Mouse (Mus musculus) embryonic facial prominence, embryonic 10.5 days (tissue): Measurements from ENCODE around the gene Olfr578. TPM values are rescaled to one million over a fixed set of nuclear protein-coding genes. Genes with fewer than 3 reads are reported as not detected.

ENCODE experiments used
- DNase-seq: peaks from one replicate; pipeline ENCODE4 v3.0.0-alpha.2; 2017; ENCODE audit warnings: low spot score
- H3K27ac ChIP-seq: fragments of 300-500 bp; sonication (generic); replicated peaks from 2 replicates; pipeline ENCODE4 v1.5.1; 2016; ENCODE audit warnings: mild to moderate bottlenecking
- H3K27me3 ChIP-seq: fragments of 300-500 bp; sonication (generic); replicated peaks from 2 replicates; pipeline ENCODE4 v1.6.1; 2016; ENCODE audit warnings: low read depth, mild to moderate bottlenecking; ENCODE audit not compliant: poor library complexity, severe bottlenecking
- H3K36me3 ChIP-seq: fragments of 300-500 bp; sonication (generic); replicated peaks from 2 replicates; pipeline ENCODE4 v1.6.1; 2016; ENCODE audit warnings: mild to moderate bottlenecking, moderate library complexity
- H3K4me1 ChIP-seq: fragments of 300-500 bp; sonication (generic); 2 replicates; pipeline ENCODE4 v1.6.1; 2016
- H3K4me3 ChIP-seq: fragments of 300-500 bp; sonication (generic); 2 replicates; pipeline ENCODE4 v1.5.1; 2016; ENCODE audit warnings: mild to moderate bottlenecking, moderate library complexity
- H3K9me3 ChIP-seq: fragments of 300-500 bp; sonication (generic); 2 replicates; pipeline ENCODE4 v1.6.1; 2016; ENCODE audit warnings: mild to moderate bottlenecking
- WGBS: fragments of 180-500 bp; shearing (Covaris S2); methylation state at CpG from one replicate; pipeline ENCODE4 v1.1.7; 2016; 5-methylcytosine and 5-hydroxymethylcytosine counted together
- polyA plus RNA-seq: library from polyadenylated mRNA; unstranded; fragments of >200 nt; fragmentation: Nextera tagmentation; extraction: Ambion mirVana; gene quantifications from 2 replicates; pipeline ENCODE4 v1.2.1, GENCODE M21; 2016

Olfr578 gene
- not detected in 2 replicates for polyA plus RNA-seq

DNA sequence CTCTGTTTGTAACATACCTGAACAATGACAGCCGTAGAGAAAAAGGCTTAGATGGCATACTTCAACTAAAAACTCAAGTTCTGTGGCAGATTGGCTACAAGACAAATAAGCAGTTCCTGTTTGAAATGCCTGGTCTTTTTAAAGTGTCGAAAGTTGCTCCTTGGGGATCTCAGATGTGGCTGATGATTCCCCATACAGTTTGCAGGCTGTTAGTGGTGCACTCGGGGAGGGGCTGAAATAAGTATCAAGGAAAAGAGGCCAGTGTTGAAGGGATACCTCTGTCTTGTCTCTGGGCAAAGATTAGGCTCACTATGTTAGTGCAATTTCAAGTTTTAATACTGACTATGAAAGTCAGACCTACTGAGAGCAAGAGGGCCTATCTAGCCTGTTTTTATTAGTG is at the start of gene Olfr578:
TSS of gene Olfr578 (minus strand) at position 101 of the 400 bp plus-strand sequence.
- Histone ChIP-seq H3K9me3 (no peaks in the 10 kb centered on the region), H3K36me3 (no peaks in the 10 kb centered on the region), H3K4me3 (no peak within 1 kb of the TSS), H3K27me3 (no peaks in the 10 kb centered on the region), H3K27ac (no peak within 1 kb of the TSS), H3K4me1 (no peaks in the 10 kb centered on the region)
- 75% methylated on average over 3 of the region's 3 CpGs for WGBS
- DNase-seq: no peak

DNA sequence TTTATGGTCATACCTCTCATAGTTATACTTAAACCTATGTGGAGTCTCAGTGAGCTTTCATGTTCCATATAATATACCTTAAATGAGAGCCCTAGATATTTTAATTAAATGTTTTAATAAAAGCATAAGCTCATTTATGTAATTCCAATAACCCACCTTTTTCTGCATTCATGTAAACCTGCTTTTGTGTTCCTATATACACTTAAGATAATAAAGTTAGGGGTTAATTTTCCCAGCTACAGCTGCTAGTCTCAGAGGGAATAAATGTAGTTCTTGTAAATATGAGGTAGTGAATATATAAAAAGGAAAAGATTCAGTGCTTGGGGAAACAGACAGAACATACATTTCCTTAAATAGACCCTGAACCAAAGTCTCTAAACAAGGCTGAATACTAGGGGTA is 48.6 kb upstream of the Olfr578 start, which contains the start of gene Olfr582:
TSS of gene Olfr582 (plus strand) at position 301 of the 400 bp plus-strand sequence.
- H3K4me3 ChIP-seq: no peak within 1 kb of the TSS
- no peak for DNase-seq
- no peak within 1 kb of the TSS for H3K27ac ChIP-seq

DNA sequence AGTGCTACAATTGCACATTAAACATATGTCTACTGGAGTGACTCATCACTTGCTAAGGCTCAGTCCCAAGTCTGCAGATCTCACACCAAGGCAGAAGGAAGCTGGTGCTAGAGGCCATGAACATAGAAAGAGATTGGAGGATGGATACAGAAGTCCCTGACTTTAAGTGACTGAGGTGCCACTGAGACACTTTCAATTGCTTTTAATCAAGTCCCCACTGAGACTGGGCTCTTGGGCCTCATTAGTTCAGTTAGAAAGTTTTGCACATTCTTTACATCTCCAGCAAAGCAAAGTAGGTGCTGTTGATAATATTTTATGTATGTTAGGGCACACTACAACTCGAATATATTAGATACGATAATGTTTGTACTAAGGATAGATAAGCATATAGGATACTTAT is 13.3 kb downstream of the Olfr578 start, which contains the start of gene Olfr577:
TSS of gene Olfr577 (minus strand) at position 101 of the 400 bp plus-strand sequence.
- H3K27ac ChIP-seq: no peak within 1 kb of the TSS
- 0 out of 2 replicates have a peak, but pooled peaks cover 2% of the 10 kb centered on the region for H3K9me3 ChIP-seq
- no peaks in the 10 kb centered on the region for H3K27me3 ChIP-seq
- no peaks in the 10 kb centered on the region for H3K4me1 ChIP-seq
- no peaks in the 10 kb centered on the region for H3K36me3 ChIP-seq
- no peak for DNase-seq
- H3K4me3 ChIP-seq: no peak within 1 kb of the TSS
- 86% methylated on average over 2 of the region's 2 CpGs for WGBS

More for the DNA sequence above, 48.6 kb upstream of the Olfr578 start, which contains the start of gene Olfr582:
- no peaks in the 10 kb centered on the region for H3K27me3 ChIP-seq
- H3K4me1 ChIP-seq: no peaks in the 10 kb centered on the region
- H3K36me3 ChIP-seq: no peaks in the 10 kb centered on the region
- H3K9me3 ChIP-seq: no peaks in the 10 kb centered on the region

DNA sequence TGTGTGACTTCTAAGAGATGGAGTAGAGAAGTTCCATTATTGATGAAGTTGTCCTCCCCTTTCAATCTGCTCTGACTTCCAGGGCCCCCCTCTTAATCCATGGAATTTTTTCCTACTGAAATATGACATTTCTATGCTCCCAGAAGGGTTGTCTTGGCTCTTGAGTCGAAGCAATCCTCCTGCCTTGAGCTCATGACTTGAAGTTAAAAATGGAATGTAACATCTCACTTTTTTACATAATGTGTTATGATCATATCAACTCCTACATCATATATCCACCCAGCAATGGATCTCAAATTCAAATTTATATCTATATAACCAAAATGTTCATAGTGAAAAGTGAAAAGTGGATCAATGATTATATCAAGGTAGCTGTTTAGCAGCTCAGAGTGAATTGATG is 14.7 kb downstream of the Olfr578 start:
- no peaks in the 10 kb centered on the region for H3K9me3 ChIP-seq
- WGBS: 50% methylated on average over 1 of the region's 1 CpGs
- no peak for DNase-seq
- no peak overlapping the region for H3K27ac ChIP-seq
- H3K4me3 ChIP-seq: no peak overlapping the region
- H3K36me3 ChIP-seq: no peaks in the 10 kb centered on the region
- no peaks in the 10 kb centered on the region for H3K27me3 ChIP-seq
- H3K4me1 ChIP-seq: no peaks in the 10 kb centered on the region

DNA sequence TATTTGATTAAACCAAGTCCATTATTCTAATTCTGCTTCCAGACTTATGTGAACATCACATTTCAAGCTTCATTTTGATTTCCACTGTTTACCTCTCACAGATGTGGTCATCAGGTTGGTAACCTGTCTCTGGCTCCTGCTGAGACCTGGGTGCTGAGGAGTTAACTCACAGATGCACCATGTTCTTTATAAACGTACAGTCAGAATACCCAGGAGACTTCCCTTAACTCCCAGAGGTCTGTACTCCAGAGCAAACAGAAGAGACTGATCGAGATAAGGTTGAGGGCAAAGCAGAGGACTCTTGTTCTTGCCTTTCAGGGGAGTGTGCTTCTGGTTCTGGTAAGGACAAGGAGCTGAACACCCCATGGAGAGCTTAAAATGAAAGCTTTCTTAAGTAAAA is 26.8 kb downstream of the Olfr578 start, which contains the start of gene Olfr576:
TSS of gene Olfr576 (plus strand) at position 301 of the 400 bp plus-strand sequence.
- Histone ChIP-seq H3K4me1 (no peaks in the 10 kb centered on the region), H3K36me3 (no peaks in the 10 kb centered on the region), H3K4me3 (no peak within 1 kb of the TSS), H3K27me3 (no peaks in the 10 kb centered on the region), H3K27ac (no peak within 1 kb of the TSS), H3K9me3 (no peaks in the 10 kb centered on the region)
- 60% methylated on average over 2 of the region's 2 CpGs for WGBS
- no peak for DNase-seq

DNA sequence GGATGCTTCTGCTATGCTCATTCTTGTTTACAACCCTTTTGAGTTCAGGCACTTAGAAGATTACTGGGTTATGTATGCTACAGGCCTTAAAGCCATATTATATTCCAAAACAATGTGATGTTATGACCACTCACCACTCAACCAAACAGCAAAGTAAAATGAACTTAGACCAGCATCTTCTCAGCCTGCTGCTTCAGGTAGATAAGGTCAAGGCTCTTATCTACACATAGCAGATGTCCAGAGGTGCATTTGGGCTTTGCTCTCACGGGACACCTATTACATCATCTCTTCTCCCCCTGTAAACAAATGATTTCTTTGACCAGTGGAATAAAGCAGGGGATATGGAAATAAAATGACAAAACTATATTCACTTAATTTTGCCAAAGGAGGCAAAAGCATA is 30.5 kb downstream of the Olfr578 start, which contains the start of gene Olfr575:
TSS of gene Olfr575 (minus strand) at position 183 of the 400 bp plus-strand sequence.
- H3K27me3 ChIP-seq: no peaks in the 10 kb centered on the region
- WGBS: 83% methylated on average over 1 of the region's 1 CpGs
- H3K36me3 ChIP-seq: no peaks in the 10 kb centered on the region
- no peaks in the 10 kb centered on the region for H3K4me1 ChIP-seq
- no peak within 1 kb of the TSS for H3K4me3 ChIP-seq
- no peak for DNase-seq
- H3K9me3 ChIP-seq: no peaks in the 10 kb centered on the region
- no peak within 1 kb of the TSS for H3K27ac ChIP-seq

DNA sequence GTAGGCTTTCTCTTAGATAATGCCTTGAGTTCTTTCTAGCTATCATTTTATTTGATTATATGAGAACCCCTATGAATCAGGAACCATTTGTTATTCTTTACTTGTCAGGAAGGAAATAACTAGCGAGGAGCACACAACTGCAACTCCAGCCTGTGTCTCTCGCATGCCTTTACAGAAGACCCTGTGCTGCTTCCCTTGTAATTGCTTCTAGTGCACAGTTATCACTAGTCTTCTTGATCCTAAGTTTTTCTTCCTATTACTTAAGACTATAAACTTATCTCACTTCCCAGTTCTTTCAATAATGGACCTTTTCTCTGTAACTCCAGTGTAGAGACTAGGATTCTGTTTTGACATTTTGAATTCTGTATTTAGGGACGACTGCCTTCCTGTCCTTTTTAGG is 31.0 kb downstream of the Olfr578 start:
- H3K4me1 ChIP-seq: no peaks in the 10 kb centered on the region
- no peak overlapping the region for H3K27ac ChIP-seq
- no peak for DNase-seq
- no peak overlapping the region for H3K4me3 ChIP-seq
- no peaks in the 10 kb centered on the region for H3K27me3 ChIP-seq
- no peaks in the 10 kb centered on the region for H3K9me3 ChIP-seq
- WGBS: 77% methylated on average over 3 of the region's 3 CpGs
- no peaks in the 10 kb centered on the region for H3K36me3 ChIP-seq

DNA sequence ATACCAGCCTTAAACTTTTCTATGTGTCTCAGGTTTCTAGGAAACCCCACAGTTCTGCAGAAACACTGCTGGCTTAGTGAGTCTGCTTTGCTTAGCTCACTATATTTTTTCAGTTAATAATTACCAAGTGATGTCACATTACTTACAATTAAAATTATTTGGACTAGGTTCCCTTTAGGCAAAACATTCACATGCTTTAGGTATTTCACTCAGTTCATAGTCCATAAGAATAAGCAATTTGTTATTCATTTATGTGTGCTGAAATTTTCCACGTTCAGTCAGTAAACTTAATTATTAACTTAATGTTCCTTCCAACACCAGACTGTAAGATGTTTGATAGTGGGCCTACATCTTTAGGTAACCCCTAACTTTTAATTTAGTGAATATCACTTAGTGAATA is 38.4 kb downstream of the Olfr578 start:
- Histone ChIP-seq H3K27ac (no peak overlapping the region), H3K4me3 (no peak overlapping the region), H3K27me3 (no peaks in the 10 kb centered on the region), H3K36me3 (no peaks in the 10 kb centered on the region), H3K4me1 (no peaks in the 10 kb centered on the region), H3K9me3 (no peaks in the 10 kb centered on the region)
- WGBS: 75% methylated on average over 1 of the region's 1 CpGs
- no peak for DNase-seq

DNA sequence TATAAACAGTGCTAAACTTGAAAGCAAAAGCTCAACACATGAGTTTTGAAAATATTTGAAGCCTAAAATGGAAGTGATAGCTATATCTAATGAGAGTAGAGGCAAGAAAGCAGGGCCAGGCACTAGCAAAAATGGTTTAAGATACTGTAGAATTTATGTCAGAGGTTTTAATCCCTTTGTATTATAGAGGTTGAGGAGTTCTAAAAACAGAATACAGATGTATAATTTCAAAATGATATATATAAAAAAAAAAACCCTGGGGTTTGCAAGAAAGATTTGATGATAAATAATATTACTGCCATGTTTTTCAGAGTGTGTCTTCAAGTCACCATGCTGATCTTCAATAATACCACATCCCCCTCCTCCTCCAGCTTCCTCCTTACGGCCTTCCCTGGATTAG is 41.0 kb downstream of the Olfr578 start, which contains the start of gene Olfr574:
TSS of gene Olfr574 (plus strand) at position 301 of the 400 bp plus-strand sequence.
- no peaks in the 10 kb centered on the region for H3K9me3 ChIP-seq
- no peak for DNase-seq
- H3K4me3 ChIP-seq: no peak within 1 kb of the TSS
- H3K4me1 ChIP-seq: no peaks in the 10 kb centered on the region
- H3K27ac ChIP-seq: no peak within 1 kb of the TSS
- no peaks in the 10 kb centered on the region for H3K36me3 ChIP-seq
- no peaks in the 10 kb centered on the region for H3K27me3 ChIP-seq
- WGBS: 85% methylated on average over 1 of the region's 1 CpGs

DNA sequence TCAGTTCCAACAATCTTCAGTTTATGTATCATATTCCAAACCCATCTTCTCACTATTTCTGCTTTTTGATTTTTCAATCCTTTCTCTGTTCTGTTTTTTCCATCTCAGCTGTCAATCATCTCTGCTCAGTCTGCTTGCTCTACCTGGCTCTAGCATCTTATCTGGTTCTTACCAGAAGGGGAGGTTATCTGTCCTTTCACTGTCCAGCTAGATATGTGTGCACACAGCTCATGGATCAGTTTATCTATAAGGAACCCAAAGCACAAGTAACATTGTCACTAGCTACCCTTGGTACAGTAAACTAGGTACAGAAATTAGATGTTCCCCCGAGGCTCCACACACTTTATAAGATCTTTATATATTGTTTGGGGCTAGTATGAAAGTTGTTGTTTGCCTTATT is 45.7 kb downstream of the Olfr578 start:
- no peaks in the 10 kb centered on the region for H3K36me3 ChIP-seq
- no peak overlapping the region for H3K27ac ChIP-seq
- 83% methylated on average over 1 of the region's 1 CpGs for WGBS

DNA sequence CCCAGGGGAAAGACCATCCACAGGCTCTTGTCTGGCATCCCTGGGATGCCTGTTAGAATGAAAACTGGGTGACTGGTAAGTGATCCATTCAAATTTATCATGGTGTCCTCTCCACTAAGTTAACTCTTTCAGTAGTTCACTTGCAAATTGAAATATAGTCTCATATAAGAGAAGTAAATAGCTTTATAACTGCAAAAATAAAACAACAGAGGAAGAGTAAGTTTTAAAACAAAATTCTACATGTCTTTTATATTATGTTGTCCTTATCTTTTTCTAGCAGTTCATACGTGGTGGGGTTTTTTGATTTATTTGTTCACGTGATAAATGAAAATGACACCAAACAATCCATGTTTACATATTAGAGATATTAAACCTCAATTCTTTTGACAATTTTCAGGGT is 46.6 kb downstream of the Olfr578 start, which contains the start of gene Olfr573-ps1:
TSS of gene Olfr573-ps1 (minus strand) at position 101 of the 400 bp plus-strand sequence.
- Histone ChIP-seq H3K4me3 (no peak within 1 kb of the TSS), H3K9me3 (no peaks in the 10 kb centered on the region), H3K36me3 (no peaks in the 10 kb centered on the region), H3K27ac (no peak within 1 kb of the TSS), H3K4me1 (no peaks in the 10 kb centered on the region), H3K27me3 (no peaks in the 10 kb centered on the region)
- 92% methylated on average over 2 of the region's 2 CpGs for whole genome bisulfite sequencing
- no peak for DNase-seq

More for the DNA sequence above, 45.7 kb downstream of the Olfr578 start:
- H3K4me3 ChIP-seq: no peak overlapping the region
- no peaks in the 10 kb centered on the region for H3K4me1 ChIP-seq
- no peaks in the 10 kb centered on the region for H3K9me3 ChIP-seq
- no peaks in the 10 kb centered on the region for H3K27me3 ChIP-seq
- DNase-seq: no peak
